20 mouse cellular contexts compared by ENCODE assay signal in the genomic region with DNA sequence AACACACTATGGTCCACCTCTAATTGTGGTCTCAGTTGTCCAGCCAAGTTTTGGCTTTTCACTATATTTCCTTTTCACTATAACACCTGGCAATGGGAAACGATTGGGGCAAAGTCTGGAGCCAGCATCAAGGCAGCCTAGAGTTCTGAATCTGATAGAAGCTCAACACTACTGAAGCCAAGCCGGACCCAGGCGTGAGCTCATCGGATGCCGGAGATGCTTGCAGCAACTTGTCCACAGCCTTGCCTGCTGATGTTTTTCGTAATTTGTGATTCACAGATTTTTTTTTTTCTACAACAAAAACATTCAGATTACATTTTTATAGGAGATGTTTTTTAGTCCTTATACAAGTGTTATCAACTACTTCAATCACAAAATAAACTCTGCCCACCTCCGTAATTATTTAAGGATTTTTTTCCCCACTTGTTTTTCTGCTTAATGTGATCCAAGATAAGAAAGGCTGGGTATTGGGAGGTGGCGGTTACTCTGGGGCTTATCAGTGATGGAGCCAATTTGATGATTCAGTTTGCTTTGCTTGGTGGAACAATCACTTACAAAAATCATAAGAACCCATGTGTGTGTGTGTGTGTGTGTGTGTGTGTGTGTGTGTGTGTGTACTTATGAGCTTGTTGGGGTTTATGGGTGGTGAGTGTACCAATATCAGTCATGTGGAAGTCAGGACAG.
"Had no signal": no experiment of that assay in that cellular context is flagged by ENCODE, and none has a peak within 500 bp of the region (broad histone marks: within the 10 kb centered on the region; RNA-seq: fewer than 3 reads in every experiment).

No protein-coding gene starts in this region.

- H3K36me3 ChIP-seq: liver, embryonic 13.5 days; liver, embryonic 15.5 days; lung, embryonic 15.5 days; midbrain, embryonic 12.5 days; midbrain, embryonic 15.5 days; neural tube, embryonic 12.5 days had no signal

- H3K4me3 ChIP-seq: liver, embryonic 13.5 days; liver, embryonic 15.5 days; lung, embryonic 15.5 days; megakaryocyte, embryonic 14.5 days; midbrain, embryonic 12.5 days; midbrain, embryonic 15.5 days; neural tube, embryonic 12.5 days had no signal

- H3K4me1 ChIP-seq: liver, embryonic 13.5 days; liver, embryonic 15.5 days; lung, embryonic 15.5 days; megakaryocyte, embryonic 14.5 days; midbrain, embryonic 12.5 days; midbrain, embryonic 15.5 days; neural tube, embryonic 12.5 days had no signal

- H3K4me2 ChIP-seq: liver, embryonic 11.5 days; liver, embryonic 13.5 days; liver, embryonic 15.5 days; lung, embryonic 15.5 days; midbrain, embryonic 12.5 days; midbrain, embryonic 15.5 days; neural tube, embryonic 12.5 days had no signal

- DNase-seq: liver, embryonic 13.5 days; liver, postnatal 0 days; lung, adult 2 months; lung, postnatal 14 days; lung, postnatal 36 days; right cerebral cortex, postnatal 14 days; right cerebral cortex, postnatal 4 days; spleen, adult 18-20 months; thymus, adult 18-20 months; thymus, postnatal 14 days; thymus, postnatal 36 days had no signal

- H3K27me3 ChIP-seq: liver, embryonic 15.5 days; lung, embryonic 15.5 days; midbrain, embryonic 12.5 days; midbrain, embryonic 15.5 days; neural tube, embryonic 12.5 days had no signal

- H3K9ac ChIP-seq: liver, embryonic 13.5 days; liver, embryonic 15.5 days; liver, postnatal 0 days; lung, embryonic 15.5 days; midbrain, embryonic 12.5 days; midbrain, embryonic 15.5 days; neural tube, embryonic 12.5 days had no signal

- H3K9me3 ChIP-seq: liver, embryonic 13.5 days; liver, embryonic 15.5 days; lung, embryonic 15.5 days; megakaryocyte, embryonic 14.5 days; midbrain, embryonic 12.5 days; midbrain, embryonic 15.5 days; neural tube, embryonic 12.5 days had no signal

- ATAC-seq: liver, postnatal 0 days; lung, postnatal 0 days; midbrain, embryonic 15.5 days had no signal

- H3K27ac ChIP-seq: liver, embryonic 13.5 days; liver, embryonic 15.5 days; lung, embryonic 15.5 days; macrophage; midbrain, embryonic 12.5 days; midbrain, embryonic 15.5 days; neural tube, embryonic 12.5 days had no signal
